Mouse (Mus musculus) left cerebral cortex, adult 18-20 months (tissue): ENCODE results near the gene Dpf3. TPM values are rescaled to one million over a fixed set of nuclear protein-coding genes. Genes with fewer than 3 reads are reported as not detected.
A peak's percentile ranks its signal among the peaks of the same experiment; 100 is the strongest.

Experiments
- DNase-seq, 2 experiments: peaks; one replicate each; pipeline ENCODE4 v3.0.0; 2021 to 2022; ENCODE audit warnings: low spot score in 2 of 2, mixed read lengths in 1 of 2
- total RNA-seq, 2 experiments: library from RNA; stranded (reverse); gene quantifications; 2 replicates each; pipeline ENCODE4 v1.2.3; 2021

Gene Dpf3
- total RNA-seq, 2 experiments from 2014 or later, result 4.9 to 5.6 TPM

GRCm38 (mm10) chr12:83473987-83474600 lies 13.4 kb downstream of the Dpf3 start:
- no peak for DNase-seq

- DNase-seq, result no peak
These were observed 15.8 kb downstream of the Dpf3 start for GRCm38 (mm10) chr12:83471760-83472159.

- no peak for DNase-seq
These were observed 17.4 kb downstream of the Dpf3 start for GRCm38 (mm10) chr12:83470085-83470484.

GRCm38 (mm10) chr12:83466508-83467430 lies 20.7 kb downstream of the Dpf3 start:
- DNase-seq, result no peak

GRCm38 (mm10) chr12:83466053-83466452 lies 21.5 kb downstream of the Dpf3 start:
- no peak for DNase-seq

- DNase-seq, result no peak
These were observed 27.2 kb downstream of the Dpf3 start for GRCm38 (mm10) chr12:83460272-83460671.

GRCm38 (mm10) chr12:83454697-83455321 lies 32.7 kb downstream of the Dpf3 start:
- no peak for DNase-seq

GRCm38 (mm10) chr12:83451850-83452249 lies 35.7 kb downstream of the Dpf3 start:
- DNase-seq, result no peak

- DNase-seq, result no peak
These were observed 37.0 kb downstream of the Dpf3 start for GRCm38 (mm10) chr12:83450471-83450870.

- DNase-seq, result no peak
These were observed 38.3 kb downstream of the Dpf3 start for GRCm38 (mm10) chr12:83449202-83449601.

- no peak for DNase-seq
These were observed 41.9 kb downstream of the Dpf3 start for GRCm38 (mm10) chr12:83445587-83445986.

- peak in 1 of 2 experiments; percentile 9 for DNase-seq
These were observed 43.1 kb downstream of the Dpf3 start for GRCm38 (mm10) chr12:83444448-83444847.

GRCm38 (mm10) chr12:83438002-83438401 lies 49.5 kb downstream of the Dpf3 start:
- no peak for DNase-seq

GRCm38 (mm10) chr12:83433987-83434698 lies 53.4 kb downstream of the Dpf3 start:
- no peak for DNase-seq

GRCm38 (mm10) chr12:83433436-83433835 lies 54.1 kb downstream of the Dpf3 start:
- DNase-seq, result no peak

- DNase-seq, result no peak
These were observed 57.3 kb downstream of the Dpf3 start for GRCm38 (mm10) chr12:83430207-83430606.

- DNase-seq, result no peak
These were observed 59.5 kb downstream of the Dpf3 start for GRCm38 (mm10) chr12:83428016-83428415.

GRCm38 (mm10) chr12:83427601-83428000 lies 59.9 kb downstream of the Dpf3 start:
- DNase-seq, result no peak

GRCm38 (mm10) chr12:83426326-83426725 lies 61.2 kb downstream of the Dpf3 start:
- no peak for DNase-seq

GRCm38 (mm10) chr12:83425736-83426135 lies 61.8 kb downstream of the Dpf3 start:
- no peak for DNase-seq

- DNase-seq, result peak; percentile 13 to 38
These were observed 62.6 kb downstream of the Dpf3 start for GRCm38 (mm10) chr12:83424720-83425444.
